Mouse (Mus musculus) myocyte (in vitro differentiated cells): ENCODE measurements at regions not wholly inside any gene's neighbourhood (a gene's known extent, or its start where the extent isn't known, plus 50 kb on each side); places are given as distances from the start of the nearest gene placed in this dataset.
A peak's percentile ranks its signal among the peaks of the same experiment; 100 is the strongest.

Experiments used
- H3K27me3 ChIP-seq: one replicate; pipeline ENCODE4 v1.6.1; 2011; ENCODE audit not compliant: control insufficient read depth, insufficient read depth, insufficient read length
- H3K36me3 ChIP-seq: one replicate; pipeline ENCODE4 v1.6.1; 2011; ENCODE audit not compliant: control insufficient read depth, insufficient read depth
- H3K4me2 ChIP-seq: one replicate; pipeline ENCODE4 v1.6.1; 2011; ENCODE audit warnings: low read depth, control low read depth
- H3K4me3 ChIP-seq: one replicate; pipeline ENCODE4 v1.5.1; 2011; ENCODE audit warnings: mild to moderate bottlenecking, control low read depth, moderate library complexity
- H3K79me2 ChIP-seq: one replicate; pipeline ENCODE4 v1.6.1; 2011; ENCODE audit not compliant: control insufficient read depth, insufficient read depth
- H3ac ChIP-seq: one replicate; pipeline ENCODE4 v1.6.1; 2011; ENCODE audit not compliant: control insufficient read depth, insufficient read length
- CEBPB ChIP-seq: IDR thresholded peaks from 2 replicates; pipeline ENCODE4 v1.6.1; 2011; ENCODE audit warnings: mild to moderate bottlenecking, moderate library complexity; ENCODE audit not compliant: poor library complexity, insufficient read depth, severe bottlenecking
- E2F4 ChIP-seq: IDR thresholded peaks from one replicate; pipeline ENCODE4 v1.6.1; 2011; ENCODE audit warnings: mild to moderate bottlenecking, control low read depth, moderate library complexity; ENCODE audit not compliant: insufficient read depth
- MAX ChIP-seq: IDR thresholded peaks from one replicate; pipeline ENCODE4 v1.6.1; 2011; ENCODE audit warnings: low read depth, mild to moderate bottlenecking, control low read depth
- MYOD1 ChIP-seq, 3 experiments: IDR thresholded peaks; one replicate each; pipeline ENCODE4 v1.6.1; 2011; ENCODE audit warnings: control low read depth in 2 of 3, low read depth in 2 of 3, mild to moderate bottlenecking in 2 of 3, moderate library complexity in 1 of 3; ENCODE audit not compliant: insufficient read length in 2 of 3, control insufficient read depth in 1 of 3
- MYOG ChIP-seq, 3 experiments: IDR thresholded peaks; one replicate each; pipeline ENCODE4 v1.6.1; 2011; ENCODE audit warnings: control low read depth in 2 of 3, low read depth in 2 of 3, mild to moderate bottlenecking in 2 of 3; ENCODE audit not compliant: insufficient read length in 2 of 3, control insufficient read depth in 1 of 3, insufficient read depth in 1 of 3
- POLR2A ChIP-seq: IDR thresholded peaks from one replicate; pipeline ENCODE4 v1.6.1; 2011; ENCODE audit warnings: low read depth, mild to moderate bottlenecking, control low read depth, moderate library complexity; ENCODE audit not compliant: insufficient read length
- POLR2AphosphoS2 ChIP-seq: IDR thresholded peaks from one replicate; pipeline ENCODE4 v1.6.1; 2011; ENCODE audit warnings: low read depth, control low read depth; ENCODE audit not compliant: insufficient read length
- REST ChIP-seq: IDR thresholded peaks from one replicate; pipeline ENCODE4 v1.6.1; 2011; ENCODE audit warnings: mild to moderate bottlenecking, control low read depth, moderate library complexity; ENCODE audit not compliant: insufficient read depth, insufficient read length
- SRF ChIP-seq: IDR thresholded peaks from one replicate; pipeline ENCODE4 v1.6.1; 2011; ENCODE audit warnings: low read depth; ENCODE audit not compliant: control insufficient read depth, insufficient read length
- TCF12 ChIP-seq: IDR thresholded peaks from one replicate; pipeline ENCODE4 v1.6.1; 2011; ENCODE audit warnings: mild to moderate bottlenecking, control low read depth; ENCODE audit not compliant: poor library complexity, insufficient read depth, severe bottlenecking
- TCF3 ChIP-seq: IDR thresholded peaks from one replicate; pipeline ENCODE4 v1.6.1; 2011; ENCODE audit warnings: low read depth, control low read depth; ENCODE audit not compliant: insufficient read length
- USF1 ChIP-seq: IDR thresholded peaks from one replicate; pipeline ENCODE4 v1.6.1; 2011; ENCODE audit warnings: low read depth, mild to moderate bottlenecking, control low read depth, moderate library complexity

GRCm38 (mm10) chr14:111396803-111397202 lies 278.1 kb upstream of the Slitrk5 start:
- Histone ChIP-seq H3K27me3 (no peaks in the 10 kb centered on the region), H3K79me2 (no peaks in the 10 kb centered on the region), H3K4me2 (no peak overlapping the region), H3ac (no peak overlapping the region), H3K36me3 (no peaks in the 10 kb centered on the region), H3K4me3 (no peak overlapping the region)
- TF ChIP-seq SRF (no peak), MAX (no peak), E2F4 (no peak), MYOG (IDR thresholded peaks at IDR 0.05; ENCODE audit: control insufficient read depth in 1 of 3, insufficient read depth in 1 of 3, insufficient read length in 2 of 3, low read depth in 2 of 3) (no peak), TCF12 (no peak), USF1 (no peak), CEBPB (no peak), POLR2AphosphoS2 (no peak), TCF3 (no peak), REST (no peak), MYOD1 (IDR thresholded peaks at IDR 0.05; ENCODE audit: control insufficient read depth in 1 of 3, insufficient read length in 2 of 3, low read depth in 2 of 3) (no peak), POLR2A (no peak)

- Histone ChIP-seq H3K36me3 (no peaks in the 10 kb centered on the region), H3ac (no peak overlapping the region), H3K27me3 (no peaks in the 10 kb centered on the region), H3K4me3 (no peak overlapping the region), H3K79me2 (no peaks in the 10 kb centered on the region), H3K4me2 (no peak overlapping the region)
- TF ChIP-seq REST (no peak), MYOD1 (IDR thresholded peaks at IDR 0.05; ENCODE audit: control insufficient read depth in 1 of 3, insufficient read length in 2 of 3, low read depth in 2 of 3) (no peak), MYOG (IDR thresholded peaks at IDR 0.05; ENCODE audit: control insufficient read depth in 1 of 3, insufficient read depth in 1 of 3, insufficient read length in 2 of 3, low read depth in 2 of 3) (no peak), POLR2AphosphoS2 (no peak), TCF12 (no peak), MAX (no peak), E2F4 (no peak), USF1 (no peak), CEBPB (no peak)
Measured at GRCm38 (mm10) chr14:111400809-111401208, 274.1 kb upstream of the Slitrk5 start.

- no peak overlapping the region for H3K4me2 ChIP-seq
- H3K36me3 ChIP-seq = no peaks in the 10 kb centered on the region
- H3ac ChIP-seq = no peak overlapping the region
- H3K79me2 ChIP-seq = no peaks in the 10 kb centered on the region
- no peaks in the 10 kb centered on the region for H3K27me3 ChIP-seq
- H3K4me3 ChIP-seq = no peak overlapping the region
- no peak for TF ChIP-seq MYOG (IDR thresholded peaks at IDR 0.05; ENCODE audit: control insufficient read depth in 1 of 3, insufficient read depth in 1 of 3, insufficient read length in 2 of 3, low read depth in 2 of 3)
- no peak for TF ChIP-seq E2F4
- TF ChIP-seq MAX = no peak
- TF ChIP-seq TCF3 = no peak
- TF ChIP-seq REST = no peak
- TF ChIP-seq CEBPB = no peak
- no peak for TF ChIP-seq POLR2AphosphoS2
- no peak for TF ChIP-seq SRF
- TF ChIP-seq USF1 = no peak
- no peak for TF ChIP-seq POLR2A
- no peak for TF ChIP-seq TCF12
- TF ChIP-seq MYOD1 (IDR thresholded peaks at IDR 0.05; ENCODE audit: control insufficient read depth in 1 of 3, insufficient read length in 2 of 3, low read depth in 2 of 3) = no peak
Measured at GRCm38 (mm10) chr14:111402538-111402937, 272.4 kb upstream of the Slitrk5 start.

GRCm38 (mm10) chr14:111403555-111403954 lies 271.3 kb upstream of the Slitrk5 start:
- Histone ChIP-seq H3ac (no peak overlapping the region), H3K4me2 (no peak overlapping the region), H3K4me3 (no peak overlapping the region), H3K27me3 (no peaks in the 10 kb centered on the region), H3K36me3 (no peaks in the 10 kb centered on the region), H3K79me2 (no peaks in the 10 kb centered on the region)
- no peak for TF ChIP-seq MYOG (IDR thresholded peaks at IDR 0.05; ENCODE audit: control insufficient read depth in 1 of 3, insufficient read depth in 1 of 3, insufficient read length in 2 of 3, low read depth in 2 of 3)
- TF ChIP-seq SRF = no peak
- no peak for TF ChIP-seq TCF3
- no peak for TF ChIP-seq E2F4
- no peak for TF ChIP-seq CEBPB
- no peak for TF ChIP-seq MAX
- no peak for TF ChIP-seq REST
- no peak for TF ChIP-seq USF1
- TF ChIP-seq TCF12 = no peak
- no peak for TF ChIP-seq POLR2AphosphoS2
- no peak for TF ChIP-seq MYOD1 (IDR thresholded peaks at IDR 0.05; ENCODE audit: control insufficient read depth in 1 of 3, insufficient read length in 2 of 3, low read depth in 2 of 3)
- TF ChIP-seq POLR2A = no peak

- no peak overlapping the region for H3K4me2 ChIP-seq
- TF ChIP-seq MAX = no peak
- TF ChIP-seq MYOD1 (IDR thresholded peaks at IDR 0.05; ENCODE audit: control insufficient read depth in 1 of 3, insufficient read length in 2 of 3, low read depth in 2 of 3) = peak in 1 of 3 experiments; percentile 15
- no peak for TF ChIP-seq POLR2A
- H3K27me3 ChIP-seq = no peaks in the 10 kb centered on the region
- no peak overlapping the region for H3K4me3 ChIP-seq
- no peak overlapping the region for H3ac ChIP-seq
- no peaks in the 10 kb centered on the region for H3K79me2 ChIP-seq
- H3K36me3 ChIP-seq = no peaks in the 10 kb centered on the region
Measured at GRCm38 (mm10) chr14:111413543-111413942, 261.4 kb upstream of the Slitrk5 start.
